8 mouse cellular contexts compared by ENCODE assay signal in genomic region chr1:180763828-180764227, GRCm38 (mm10). TPM values are rescaled to one million over a fixed set of nuclear protein-coding genes. Genes with fewer than 3 reads are reported as not detected.
DNase-seq lines count a peak whose midpoint lies in the region.

No protein-coding gene starts in this region.

- H3K4me3 ChIP-seq in megakaryocyte, embryonic 14.5 days (replicated peaks) = peak overlapping the region; percentile 88

- H3K36me3 ChIP-seq in megakaryocyte, embryonic 14.5 days (replicated peaks; ENCODE audit: low read length) = no peaks in the 10 kb centered on the region

- peaks cover 42% of the 10 kb centered on the region for H3K4me1 ChIP-seq in megakaryocyte, embryonic 14.5 days

- DNase-seq in ZHBTc4 (ENCODE audit: low read depth, low spot score) = peak; percentile 91
- DNase-seq in cerebellum, postnatal 4 days (ENCODE audit: low spot score in 2 of 2) = peak; percentile 70 to 89
- peak; percentile 63 to 76 for DNase-seq in gastrocnemius, adult 8-10 months (ENCODE audit: low spot score in 2 of 2)
- DNase-seq in hindlimb bud, embryonic 11.5 days (ENCODE audit: extremely low spot score, low read depth, low spot score) = peak; percentile 83
- DNase-seq in left cerebral cortex, adult 8-10 months (ENCODE audit: low spot score in 2 of 2) = peak; percentile 59 to 68
- peak; percentile 90 to 92 for DNase-seq in right cerebral cortex, adult 2 months (ENCODE audit: low spot score in 2 of 2)
- DNase-seq in urinary bladder, postnatal 25 days (ENCODE audit: low spot score) = peak; percentile 72

- H3K9me3 ChIP-seq in megakaryocyte, embryonic 14.5 days = no peaks in the 10 kb centered on the region

- peaks cover 38% of the 10 kb centered on the region for H3K27me3 ChIP-seq in megakaryocyte, embryonic 14.5 days (replicated peaks)

RNA-seq across cellular contexts. Expression of gene Acbd3, which starts 38.0 kb away (rescaled TPM):
- 10 to 100 TPM; 10.2 to 15.0 (median 13.6) TPM for total RNA-seq in gastrocnemius, adult 8-10 months (2022)
- total RNA-seq in left cerebral cortex, adult 8-10 months (2022) = 10 to 100 TPM; 32.2 to 34.0 (median 33.1) TPM
- 1.4 and 3.6 TPM in 2 replicates for polyA plus RNA-seq in megakaryocyte, embryonic 14.5 days (2012; ENCODE audit: insufficient read depth, low replicate concordance)

RNA-seq across cellular contexts. Expression of gene H3f3a, which starts 49.9 kb away (rescaled TPM):
- total RNA-seq in gastrocnemius, adult 8-10 months (2022) = 100 to 1,000 TPM; 274 to 310 (median 289) TPM
- 100 to 1,000 TPM; 259 to 296 (median 268) TPM for total RNA-seq in left cerebral cortex, adult 8-10 months (2022)
- 752 and 2,061 TPM in 2 replicates for polyA plus RNA-seq in megakaryocyte, embryonic 14.5 days (2012; ENCODE audit: insufficient read depth, low replicate concordance)

Comparison
In these comparisons a context has a peak if more than half of its experiments do, and no peak if none do; other contexts are left out.
1. Peak in every context shown above with its lines: DNase-seq and H3K4me3 ChIP-seq.